ENCODE assay signal across 24 mouse cellular contexts in genomic region chr12:82587348-82587895, GRCm38 (mm10). TPM values are rescaled to one million over a fixed set of nuclear protein-coding genes. Genes with fewer than 3 reads are reported as not detected.
A peak's percentile ranks its signal among the peaks of the same experiment; 100 is the strongest.
DNase-seq lines count a peak whose midpoint lies in the region; ATAC-seq and TF ChIP-seq lines count a peak whose summit lies in the region.
"Had no signal": no experiment of that assay in that cellular context is flagged by ENCODE, and none has a peak within 500 bp of the region (broad histone marks: within the 10 kb centered on the region; RNA-seq: fewer than 3 reads in every experiment).

No protein-coding gene starts in this region.

- no peak overlapping the region for H3K27ac ChIP-seq in embryonic facial prominence, embryonic 12.5 days
- no peak overlapping the region for H3K27ac ChIP-seq in embryonic facial prominence, embryonic 10.5 days (replicated peaks)
- peak overlapping the region; percentile 89 for H3K27ac ChIP-seq in kidney, adult 2 months (ENCODE audit: insufficient read depth, low read depth, low read length)
- peak overlapping the region; percentile 17; the same call in 1 of the 2 replicates for H3K27ac ChIP-seq in kidney, embryonic 16.5 days (ENCODE audit: low read length)
- H3K27ac ChIP-seq: forebrain, embryonic 12.5 days; heart, embryonic 13.5 days; intestine, embryonic 15.5 days; liver, embryonic 12.5 days; macrophage; midbrain, embryonic 13.5 days; stomach, embryonic 15.5 days had no signal

- H3K4me3 ChIP-seq in embryonic facial prominence, embryonic 12.5 days: no peak overlapping the region
- H3K4me3 ChIP-seq in embryonic facial prominence, embryonic 10.5 days: no peak overlapping the region
- no peak overlapping the region for H3K4me3 ChIP-seq in kidney, adult 2 months (ENCODE audit: insufficient read depth, low read depth, low read length)
- H3K4me3 ChIP-seq in kidney, embryonic 16.5 days (ENCODE audit: low read length): no peak overlapping the region
- no peak overlapping the region for H3K4me3 ChIP-seq in lung, adult 2 months (replicated peaks; ENCODE audit: extremely low read depth, low read depth, low read length)
- H3K4me3 ChIP-seq: forebrain, embryonic 12.5 days; heart, embryonic 13.5 days; hindbrain, embryonic 10.5 days; intestine, embryonic 15.5 days; liver, embryonic 12.5 days; midbrain, embryonic 13.5 days; stomach, embryonic 15.5 days had no signal

- H3K27me3 ChIP-seq in embryonic facial prominence, embryonic 12.5 days: no peaks in the 10 kb centered on the region
- H3K27me3 ChIP-seq in embryonic facial prominence, embryonic 10.5 days (replicated peaks; ENCODE audit: low read depth, poor library complexity, severe bottlenecking): 0 out of 2 replicates have a peak, but pooled peaks cover 8% of the 10 kb centered on the region
- H3K27me3 ChIP-seq in kidney, adult 2 months (replicated peaks; ENCODE audit: control insufficient read depth, insufficient read depth, low read length): no peaks in the 10 kb centered on the region
- H3K27me3 ChIP-seq in kidney, embryonic 16.5 days (ENCODE audit: insufficient read depth, low read length): no peaks in the 10 kb centered on the region
- H3K27me3 ChIP-seq: forebrain, embryonic 12.5 days; heart, embryonic 13.5 days; intestine, embryonic 15.5 days; liver, embryonic 12.5 days; midbrain, embryonic 13.5 days; stomach, embryonic 15.5 days had no signal

- H3K4me2 ChIP-seq in embryonic facial prominence, embryonic 12.5 days (replicated peaks): no peak overlapping the region
- H3K4me2 ChIP-seq in kidney, embryonic 16.5 days (replicated peaks; ENCODE audit: low read depth, low read length): no peak overlapping the region
- H3K4me2 ChIP-seq: forebrain, embryonic 12.5 days; heart, embryonic 13.5 days; intestine, embryonic 15.5 days; liver, embryonic 12.5 days; midbrain, embryonic 13.5 days; stomach, embryonic 15.5 days had no signal

- WGBS in embryonic facial prominence, embryonic 12.5 days: 33% methylated on average over 7 of the region's 7 CpGs
- 49% methylated on average over 7 of the region's 7 CpGs for WGBS in embryonic facial prominence, embryonic 10.5 days
- 36% methylated on average over 7 of the region's 7 CpGs for WGBS in kidney, adult 2 months
- 27% methylated on average over 7 of the region's 7 CpGs for WGBS in kidney, embryonic 16.5 days
- WGBS in lung, adult 2 months: 78% methylated on average over 7 of the region's 7 CpGs

- TF ChIP-seq CTCF in kidney, adult 2 months (conservative IDR thresholded peaks at IDR 0.05; ENCODE audit: insufficient read depth, insufficient read length, low read depth, low read length): no peak
- TF ChIP-seq CTCF in lung, adult 2 months (IDR thresholded peaks at IDR 0.05; ENCODE audit: insufficient read depth, low read length): no peak

- no peak for TF ChIP-seq POLR2A in kidney, adult 2 months (IDR thresholded peaks at IDR 0.05; ENCODE audit: low read depth, low read length)
- TF ChIP-seq POLR2A in lung, adult 2 months (IDR thresholded peaks at IDR 0.05; ENCODE audit: borderline replicate concordance, extremely low read depth, low read depth, low read length): no peak

- H3K36me3 ChIP-seq in embryonic facial prominence, embryonic 12.5 days: no peaks in the 10 kb centered on the region
- no peaks in the 10 kb centered on the region for H3K36me3 ChIP-seq in embryonic facial prominence, embryonic 10.5 days (replicated peaks)
- H3K36me3 ChIP-seq in kidney, adult 2 months (ENCODE audit: control insufficient read depth, insufficient read depth, low read length): no peaks in the 10 kb centered on the region
- H3K36me3 ChIP-seq in kidney, embryonic 16.5 days (ENCODE audit: insufficient read depth, low read length): no peaks in the 10 kb centered on the region
- H3K36me3 ChIP-seq: forebrain, embryonic 12.5 days; G1E; heart, embryonic 13.5 days; hindbrain, embryonic 10.5 days; intestine, embryonic 15.5 days; liver, embryonic 12.5 days; midbrain, embryonic 13.5 days; stomach, embryonic 15.5 days had no signal

- DNase-seq in embryonic facial prominence, embryonic 10.5 days (ENCODE audit: low spot score): no peak
- DNase-seq in kidney, adult 2 months: peak; percentile 74
- peak; percentile 27 to 58 for DNase-seq in kidney, postnatal 36 days
- DNase-seq in lung, adult 2 months: no peak
- DNase-seq in layer of hippocampus, postnatal 36 days: no peak
- DNase-seq in cerebellum, postnatal 10 days: no peak
- DNase-seq: forebrain, postnatal 0 days; heart, postnatal 10 days; liver, postnatal 0 days; right cerebral cortex, postnatal 25 days; thymus, postnatal 14 days had no signal

- H3K4me1 ChIP-seq in embryonic facial prominence, embryonic 12.5 days: no peaks in the 10 kb centered on the region
- H3K4me1 ChIP-seq in embryonic facial prominence, embryonic 10.5 days: peaks cover 30% of the 10 kb centered on the region
- peaks cover 17% of the 10 kb centered on the region; the same call in 1 of the 2 replicates for H3K4me1 ChIP-seq in kidney, adult 2 months (ENCODE audit: control insufficient read depth, insufficient read depth, low read length)
- H3K4me1 ChIP-seq in kidney, embryonic 16.5 days (ENCODE audit: insufficient read depth, low read length): peaks cover 26% of the 10 kb centered on the region
- no peaks in the 10 kb centered on the region for H3K4me1 ChIP-seq in lung, adult 2 months (ENCODE audit: control insufficient read depth, insufficient read depth, low read length)
- H3K4me1 ChIP-seq: intestine, embryonic 15.5 days; liver, embryonic 12.5 days; stomach, embryonic 15.5 days had no signal

- no peaks in the 10 kb centered on the region for H3K9me3 ChIP-seq in embryonic facial prominence, embryonic 12.5 days
- no peaks in the 10 kb centered on the region for H3K9me3 ChIP-seq in embryonic facial prominence, embryonic 10.5 days
- no peaks in the 10 kb centered on the region for H3K9me3 ChIP-seq in kidney, embryonic 16.5 days (ENCODE audit: low read length)
- H3K9me3 ChIP-seq: forebrain, embryonic 12.5 days; G1E; heart, embryonic 13.5 days; hindbrain, embryonic 10.5 days; intestine, embryonic 15.5 days; liver, embryonic 12.5 days; midbrain, embryonic 13.5 days; stomach, embryonic 15.5 days had no signal

- peak; percentile 41; the same call in 1 of the 2 replicates for ATAC-seq in embryonic facial prominence, embryonic 12.5 days (ENCODE audit: insufficient number of reproducible peaks, insufficient read depth, low FRiP score, low TSS enrichment)
- peak; percentile 84 for ATAC-seq in kidney, embryonic 16.5 days (ENCODE audit: low FRiP score, low TSS enrichment)
- ATAC-seq: forebrain, postnatal 0 days; hindbrain, embryonic 16.5 days; intestine, embryonic 15.5 days; liver, embryonic 12.5 days; liver, postnatal 0 days; midbrain, embryonic 13.5 days had no signal

- no peak overlapping the region for H3K9ac ChIP-seq in embryonic facial prominence, embryonic 12.5 days
- no peak overlapping the region for H3K9ac ChIP-seq in kidney, embryonic 16.5 days (replicated peaks; ENCODE audit: low read length)
- H3K9ac ChIP-seq: forebrain, embryonic 12.5 days; forebrain, postnatal 0 days; heart, embryonic 13.5 days; intestine, embryonic 15.5 days; liver, embryonic 12.5 days; liver, postnatal 0 days; midbrain, embryonic 13.5 days; stomach, embryonic 15.5 days had no signal

RNA-seq across cellular contexts. Expression of gene Rgs6, which starts 0.7 kb away (rescaled TPM):
- 3.7 and 4.0 TPM in 2 replicates for polyA plus RNA-seq in embryonic facial prominence, embryonic 12.5 days (2016; fragmentation: Nextera tagmentation; extraction: Ambion mirVana)
- 0.49 and 0.89 TPM in 2 replicates for polyA plus RNA-seq in embryonic facial prominence, embryonic 10.5 days (2016; fragmentation: Nextera tagmentation; extraction: Ambion mirVana)
- 2.9 and 3.2 TPM in 2 replicates for polyA plus RNA-seq in kidney, adult 2 months (2012; rRNA removed)
- 2.6 and 2.7 TPM in 2 replicates for polyA plus RNA-seq in kidney, embryonic 16.5 days (2015; fragmentation: Nextera tagmentation; extraction: Ambion mirVana)
- 3.1 and 3.8 TPM in 2 replicates for polyA plus RNA-seq in lung, adult 2 months (2012; rRNA removed)
- total RNA-seq in layer of hippocampus, postnatal 36 days (2021): 10 to 100 TPM in 1 of 2 experiments, 1 to 10 TPM in 1; 9.8 to 12.9 TPM
- total RNA-seq: megakaryocyte-erythroid progenitor cell, adult 5-6 weeks had no signal
- polyA plus RNA-seq: G1E, macrophage had no signal

Comparison
In these comparisons a context has a peak if more than half of its experiments do, and no peak if none do; other contexts are left out.
1. H3K27ac ChIP-seq: peak in kidney, adult 2 months (single experiment) and kidney, embryonic 16.5 days (single experiment); none in embryonic facial prominence, embryonic 12.5 days (single experiment) and embryonic facial prominence, embryonic 10.5 days (single experiment).
2. DNase-seq: peak in kidney, adult 2 months (single experiment) and kidney, postnatal 36 days (2 of 2); none in embryonic facial prominence, embryonic 10.5 days (single experiment), lung, adult 2 months (single experiment), layer of hippocampus, postnatal 36 days (0 of 2) and cerebellum, postnatal 10 days (0 of 2).